Mouse (Mus musculus) liver, adult 2 months (tissue): Measurements from ENCODE around the gene Myh14.

Source experiments
- CTCF ChIP-seq: fragments of 200-500 bp; IDR thresholded peaks from 2 replicates; pipeline ENCODE4 v1.5.1; 2011; ENCODE audit warnings: low read depth, low read length, control low read depth
- POLR2A ChIP-seq: fragments of 200-500 bp; IDR thresholded peaks from 2 replicates; pipeline ENCODE4 v1.6.1; 2011; ENCODE audit warnings: low read length, control low read depth; ENCODE audit not compliant: insufficient read depth; ENCODE audit errors: extremely low read depth

DNA sequence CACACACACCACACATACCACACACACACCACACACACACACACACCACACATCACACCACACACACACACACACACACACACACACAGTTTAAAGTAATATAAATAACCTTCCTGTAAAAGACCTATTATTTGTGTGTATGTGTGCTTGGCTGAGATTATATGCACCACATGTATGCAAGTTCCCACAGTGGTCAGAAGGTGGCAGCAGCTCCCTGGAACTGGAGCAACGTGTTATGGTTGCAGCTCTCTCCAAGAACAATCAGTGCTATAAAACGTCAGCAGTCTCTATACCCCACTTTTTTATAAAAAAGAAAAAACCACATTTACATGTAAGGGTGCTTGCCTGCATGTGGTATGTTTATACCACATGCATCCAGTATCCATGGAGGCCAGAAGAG, 4.2 kb downstream of the Myh14 start:
- TF ChIP-seq CTCF (peak; percentile 23; the same call in 1 of the 2 replicates), POLR2A (no peak)
